Mouse (Mus musculus): Measurements from ENCODE around the gene 1700029F12Rik. TPM values are rescaled to one million over a fixed set of nuclear protein-coding genes. Genes with fewer than 3 reads are reported as not detected.

1700029F12Rik gene
- total RNA-seq, 1 experiment from 2014 or later, result not detected

DNA sequence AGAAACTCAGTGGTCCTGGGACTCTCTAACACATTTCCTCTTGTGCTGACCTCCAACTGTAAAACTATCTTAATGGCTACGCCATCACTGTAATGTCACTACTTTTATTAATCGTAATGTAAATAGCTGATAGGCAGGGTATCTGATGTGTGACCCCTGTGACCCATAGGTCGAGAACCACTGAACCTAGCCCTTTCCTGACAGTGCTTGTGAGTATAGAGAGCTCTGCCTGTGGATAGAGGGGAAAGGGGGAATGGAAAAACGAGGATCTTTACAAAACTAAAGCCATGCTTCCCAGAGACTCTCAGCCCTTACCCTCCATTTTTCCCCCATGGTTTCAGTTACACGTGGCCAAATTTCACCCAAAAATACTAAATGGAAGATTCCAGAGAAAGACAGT is 49.5 kb downstream of the 1700029F12Rik start:
- ATAC-seq (replicated peaks; ENCODE audit: insufficient number of reproducible peaks, low FRiP score, low TSS enrichment, poor library complexity, severe bottlenecking), result no peak

DNA sequence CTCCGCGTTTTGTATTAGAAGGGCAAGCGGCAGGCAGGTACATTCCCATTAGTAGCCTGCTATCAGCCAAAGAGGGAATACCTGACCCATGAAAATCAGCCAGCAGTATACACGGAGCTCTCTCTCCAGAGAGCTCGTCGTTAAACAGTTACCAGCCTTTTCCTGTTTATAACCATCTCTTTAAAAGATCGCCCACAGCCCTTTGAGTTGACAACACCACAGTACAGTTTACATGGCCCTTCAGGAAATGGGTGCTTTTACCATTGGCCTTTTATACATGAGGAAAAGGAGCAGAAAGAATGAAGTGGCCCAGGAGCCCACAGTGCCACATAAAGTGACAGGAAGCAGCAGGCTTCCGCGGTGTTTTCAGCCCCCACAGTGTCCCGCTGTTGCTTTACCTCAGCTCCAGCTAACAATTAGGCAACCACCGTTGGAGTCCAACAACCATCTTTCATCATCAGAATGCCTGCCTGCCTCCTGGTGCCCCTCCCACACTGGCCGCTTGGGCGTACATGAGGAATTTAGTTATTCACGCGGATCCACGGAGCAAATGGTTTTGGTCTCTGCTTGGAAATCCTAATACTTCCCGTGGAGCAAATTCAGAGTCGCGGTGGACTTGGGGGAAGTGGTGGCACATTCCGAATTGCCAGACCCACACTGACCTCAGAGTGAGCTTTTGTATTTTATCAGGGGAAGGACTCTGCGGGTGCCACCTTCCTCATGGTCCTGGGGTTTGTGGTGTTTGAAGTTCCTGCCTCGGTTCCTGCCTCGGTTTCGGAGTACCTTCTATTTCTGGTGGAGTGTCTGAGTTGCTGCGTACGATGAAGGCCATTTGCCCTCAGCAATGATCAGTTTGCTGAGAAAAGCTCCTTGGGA is 50.7 kb downstream of the 1700029F12Rik start:
- no peak for ATAC-seq (replicated peaks; ENCODE audit: insufficient number of reproducible peaks, low FRiP score, low TSS enrichment, poor library complexity, severe bottlenecking)

DNA sequence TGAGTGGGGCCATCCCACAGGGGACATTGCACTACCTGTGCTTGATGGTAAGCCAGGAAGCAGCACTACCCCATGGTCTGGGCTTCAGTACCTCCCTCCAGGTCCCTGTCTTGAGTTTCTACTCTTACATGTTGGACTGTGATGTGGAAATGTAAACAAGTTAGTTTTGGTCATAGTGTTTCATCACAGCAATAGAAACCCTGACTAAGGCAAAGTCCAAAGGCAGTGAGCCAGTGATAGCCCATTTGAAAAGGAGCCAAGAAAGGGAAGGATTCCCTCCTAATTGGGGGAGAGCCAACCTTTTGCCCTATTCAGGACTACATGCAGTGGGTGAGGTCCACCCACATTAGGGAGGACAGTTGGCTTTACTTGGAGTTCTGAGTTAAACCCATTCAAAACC is 53.6 kb downstream of the 1700029F12Rik start:
- ATAC-seq (replicated peaks; ENCODE audit: insufficient number of reproducible peaks, low FRiP score, low TSS enrichment, poor library complexity, severe bottlenecking), result no peak

DNA sequence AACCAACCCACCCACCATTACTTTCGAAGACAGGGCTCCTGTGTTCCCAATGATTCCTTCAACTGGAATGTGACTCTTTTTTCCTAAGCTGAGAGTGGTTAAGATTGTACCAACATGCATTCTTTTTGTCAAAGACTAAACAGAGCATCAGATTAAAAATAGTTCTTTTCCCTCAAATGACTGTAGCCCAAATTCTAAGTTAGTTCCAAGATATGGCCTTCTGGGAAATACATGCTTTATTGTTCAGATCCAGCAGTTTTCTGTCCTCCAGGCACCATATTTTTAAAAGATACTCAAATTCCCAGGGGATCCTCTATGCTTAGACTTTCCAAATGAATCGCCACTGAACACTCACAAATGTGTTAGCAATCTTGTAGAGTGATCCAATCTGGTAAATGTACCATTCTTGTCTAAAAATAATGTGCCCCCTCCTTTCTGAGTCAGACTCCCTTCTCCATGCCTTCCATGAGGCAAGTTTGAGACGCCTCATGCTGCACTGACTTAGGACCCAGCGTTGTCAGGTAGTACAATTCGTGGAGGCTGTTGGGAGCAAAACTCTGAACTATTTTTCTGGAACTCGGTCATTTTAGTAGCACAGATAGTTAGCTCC is 57.1 kb downstream of the 1700029F12Rik start:
- no peak for ATAC-seq (replicated peaks; ENCODE audit: insufficient number of reproducible peaks, low FRiP score, low TSS enrichment, poor library complexity, severe bottlenecking)

DNA sequence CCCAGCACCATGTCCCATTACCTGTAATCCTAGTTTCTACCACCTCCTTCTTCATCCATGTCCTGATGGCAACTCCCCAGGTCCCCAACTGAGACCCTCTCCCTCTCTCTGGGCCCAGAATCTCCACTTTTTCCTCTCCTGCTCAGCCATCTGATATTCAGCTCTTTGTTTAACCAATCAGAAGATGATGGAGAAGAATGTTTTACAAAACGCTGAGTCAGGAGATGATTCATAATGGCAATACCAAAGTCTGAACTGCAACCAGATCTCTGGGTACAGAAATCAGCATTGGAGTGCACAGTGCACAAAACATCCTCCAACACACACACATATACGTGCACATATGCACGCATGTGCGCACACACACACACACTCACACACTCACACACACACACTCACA is 60.8 kb downstream of the 1700029F12Rik start:
- ATAC-seq (replicated peaks; ENCODE audit: insufficient number of reproducible peaks, low FRiP score, low TSS enrichment, poor library complexity, severe bottlenecking), result no peak

Other genes starting within 250 kb of the 1700029F12Rik start
- gene Gcnt4, start 109.7 kb downstream of the 1700029F12Rik start, total RNA-seq (2017), result not detected in 3 replicates
- gene Fam169a, start 32.9 kb upstream of the 1700029F12Rik start, total RNA-seq (2017), result 0.10 to 0.64 TPM (median 0.19 TPM) in 3 replicates
- 1.2 to 5.6 TPM (median 1.3 TPM) in 3 replicates for gene Gm6169, start 64.9 kb upstream of the 1700029F12Rik start, total RNA-seq (2017)
- 17.4 to 58.4 TPM (median 36.9 TPM) in 3 replicates for gene Gfm2, start 103.6 kb upstream of the 1700029F12Rik start, total RNA-seq (2017)
- gene Nsa2, start 103.6 kb upstream of the 1700029F12Rik start, total RNA-seq (2017), result 339 to 542 TPM (median 450 TPM) in 3 replicates
- gene Hexb, start 164.0 kb upstream of the 1700029F12Rik start, total RNA-seq (2017), result 72.1 to 103 TPM (median 100 TPM) in 3 replicates
- 4.6 to 13.6 TPM (median 6.6 TPM) in 3 replicates for gene Enc1, start 206.7 kb upstream of the 1700029F12Rik start, total RNA-seq (2017)